Mouse (Mus musculus) duodenum, adult 2 months (tissue): ENCODE measurements around the gene Carmil1. TPM values are rescaled to one million over a fixed set of nuclear protein-coding genes. Genes with fewer than 3 reads are reported as not detected.

Source experiments
- polyA plus RNA-seq: library from polyadenylated mRNA; depleted of rRNA; stranded (reverse); fragments of >200 nt; gene quantifications from 2 replicates; pipeline ENCODE4 v1.2.3, GENCODE M21; 2012; ENCODE audit warnings: low replicate concordance; rRNA removed

Carmil1 gene
- 4.1 and 5.4 TPM in 2 replicates for polyA plus RNA-seq

DNA sequence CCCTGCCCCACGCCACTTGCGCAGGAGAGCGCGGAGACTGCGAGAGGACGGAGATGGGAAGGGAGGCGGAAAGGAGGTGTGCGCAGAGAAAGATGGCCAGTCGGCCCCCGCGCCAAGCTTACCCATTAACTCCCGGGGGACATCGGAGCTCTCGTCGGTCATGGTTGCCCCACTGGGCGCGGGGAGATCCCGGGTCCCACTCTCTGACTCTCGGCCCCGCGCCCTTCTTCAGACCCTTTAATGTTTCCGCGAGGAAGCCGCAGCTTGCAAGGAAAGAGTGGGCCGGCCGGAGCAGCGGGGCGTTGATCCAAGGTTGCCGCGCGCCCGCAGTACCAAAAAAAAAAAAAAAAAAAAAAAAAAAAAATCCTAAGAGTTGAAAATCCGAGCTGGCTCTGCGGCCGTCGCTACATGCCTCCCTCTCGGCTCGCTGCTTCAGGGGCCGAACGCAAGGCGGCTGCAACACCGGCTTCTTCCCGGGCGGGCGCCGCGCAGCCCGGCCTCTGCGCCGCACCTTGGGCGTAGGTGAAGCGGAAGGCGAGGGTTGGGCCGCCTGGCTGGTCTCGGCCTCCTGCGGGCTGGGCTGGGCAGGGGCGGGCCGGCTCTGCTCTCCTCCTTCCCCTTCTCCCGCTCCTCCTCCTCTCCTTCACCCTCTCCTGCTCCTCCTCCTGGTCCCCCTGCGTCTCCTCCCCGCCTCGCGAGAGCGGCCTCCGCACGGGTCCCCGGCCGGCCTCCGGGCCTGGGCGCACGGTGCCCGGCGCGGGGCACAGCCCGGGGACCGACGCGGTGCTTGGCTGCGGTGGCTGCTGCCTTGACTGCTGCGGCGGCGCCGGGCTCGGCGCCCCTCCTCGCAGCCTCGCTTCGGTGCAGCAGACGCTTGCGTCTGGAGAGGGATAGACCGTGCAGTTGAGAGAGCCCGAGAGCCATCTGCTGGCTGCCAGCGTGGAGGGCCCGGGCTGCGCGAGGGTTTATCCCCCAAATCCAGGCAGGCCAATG is at the start of gene Carmil1:
TSS of gene Carmil1 (minus strand) at position 357 of the 993 bp plus-strand sequence.

GRCm38 (mm10) chr13:24327201-24327600 is 46.6 kb upstream of the Carmil1 start, which contains the start of gene Cmah:
Cmah (plus strand) TSS chr13:24327404.

GRCm38 (mm10) chr13:23990928-23991327 is 289.7 kb downstream of the Carmil1 start, which contains the start of gene Scgn:
Scgn (minus strand) TSS chr13:23991214.

Other genes with a start within 250 kb of the Carmil1 start
- gene Cmah, start 46.6 kb upstream of the Carmil1 start, polyA plus RNA-seq = 0.41 and 0.75 TPM in 2 replicates